Mouse (Mus musculus): ENCODE measurements at regions not wholly inside any gene's neighbourhood (a gene's known extent, or its start where the extent isn't known, plus 50 kb on each side); places are given as distances from the start of the nearest gene placed in this dataset.

- no peak for TF ChIP-seq POLR2A (IDR thresholded peaks at IDR 0.05; ENCODE audit: insufficient read depth, low read length)
- TF ChIP-seq CTCF (IDR thresholded peaks at IDR 0.05; ENCODE audit: low read depth, low read length): no peak
Measured at GRCm38 (mm10) chr3:149088621-149089128, 98.3 kb upstream of the Adgrl2 start.
